Mouse (Mus musculus): ENCODE data around the gene Akt1. TPM values are rescaled to one million over a fixed set of nuclear protein-coding genes. Genes with fewer than 3 reads are reported as not detected.
A peak's percentile ranks its signal among the peaks of the same experiment; 100 is the strongest.

Akt1 gene
- polyA plus RNA-seq, 1 experiment, result 70.4 TPM

- Histone ChIP-seq H3K27me3 (ENCODE audit: control insufficient read depth, insufficient read depth, low read length, poor library complexity, severe bottlenecking) (no peaks in the 10 kb centered on the region), H3K4me3 (ENCODE audit: low read depth, low read length) (no peak overlapping the region)
Measured at GRCm38 (mm10) chr12:112630796-112631195, 43.9 kb downstream of the Akt1 start.

GRCm38 (mm10) chr12:112630029-112630428 is 44.7 kb downstream of the Akt1 start:
- TF ChIP-seq EP300 (IDR thresholded peaks at IDR 0.05; ENCODE audit: insufficient read depth, low read depth, low read length) (no peak), POLR2A (IDR thresholded peaks at IDR 0.05; ENCODE audit: insufficient read depth, low read length) (no peak), CTCF (IDR thresholded peaks at IDR 0.05; ENCODE audit: low read depth, low read length) (no peak)
- H3K36me3 ChIP-seq (ENCODE audit: control insufficient read depth, insufficient read depth, low read length, poor library complexity, severe bottlenecking), result no peaks in the 10 kb centered on the region
- no peak overlapping the region for H3K9ac ChIP-seq (ENCODE audit: low read depth, poor library complexity, severe bottlenecking)
- no peaks in the 10 kb centered on the region for H3K27me3 ChIP-seq (ENCODE audit: control insufficient read depth, insufficient read depth, low read length, poor library complexity, severe bottlenecking)
- H3K9me3 ChIP-seq (replicated peaks; ENCODE audit: control insufficient read depth, insufficient read depth, low read length, poor library complexity, severe bottlenecking), result no peaks in the 10 kb centered on the region
- no peak overlapping the region for H3K4me3 ChIP-seq (ENCODE audit: low read depth, low read length)
- no peak overlapping the region for H3K27ac ChIP-seq (ENCODE audit: insufficient read depth, low read length)
- H3K4me1 ChIP-seq (ENCODE audit: control insufficient read depth, insufficient read depth, low read length), result peaks cover 5% of the 10 kb centered on the region

More at GRCm38 (mm10) chr12:112630796-112631195, 43.9 kb downstream of the Akt1 start:
- Histone ChIP-seq H3K9ac (ENCODE audit: low read depth, poor library complexity, severe bottlenecking) (no peak overlapping the region), H3K36me3 (ENCODE audit: control insufficient read depth, insufficient read depth, low read length, poor library complexity, severe bottlenecking) (no peaks in the 10 kb centered on the region), H3K4me1 (ENCODE audit: control insufficient read depth, insufficient read depth, low read length) (peaks cover 5% of the 10 kb centered on the region), H3K9me3 (replicated peaks; ENCODE audit: control insufficient read depth, insufficient read depth, low read length, poor library complexity, severe bottlenecking) (no peaks in the 10 kb centered on the region), H3K27ac (ENCODE audit: insufficient read depth, low read length) (no peak overlapping the region)
- no peak for TF ChIP-seq EP300 (IDR thresholded peaks at IDR 0.05; ENCODE audit: insufficient read depth, low read depth, low read length)
- no peak for TF ChIP-seq POLR2A (IDR thresholded peaks at IDR 0.05; ENCODE audit: insufficient read depth, low read length)
- no peak for TF ChIP-seq CTCF (IDR thresholded peaks at IDR 0.05; ENCODE audit: low read depth, low read length)

GRCm38 (mm10) chr12:112628928-112629721 is 45.6 kb downstream of the Akt1 start:
- Histone ChIP-seq H3K9me3 (replicated peaks; ENCODE audit: control insufficient read depth, insufficient read depth, low read length, poor library complexity, severe bottlenecking) (no peaks in the 10 kb centered on the region), H3K36me3 (ENCODE audit: control insufficient read depth, insufficient read depth, low read length, poor library complexity, severe bottlenecking) (no peaks in the 10 kb centered on the region), H3K9ac (ENCODE audit: low read depth, poor library complexity, severe bottlenecking) (no peak overlapping the region), H3K27me3 (ENCODE audit: control insufficient read depth, insufficient read depth, low read length, poor library complexity, severe bottlenecking) (no peaks in the 10 kb centered on the region), H3K4me3 (ENCODE audit: low read depth, low read length) (no peak overlapping the region), H3K27ac (ENCODE audit: insufficient read depth, low read length) (no peak overlapping the region), H3K4me1 (ENCODE audit: control insufficient read depth, insufficient read depth, low read length) (peaks cover 4% of the 10 kb centered on the region)
- TF ChIP-seq POLR2A (IDR thresholded peaks at IDR 0.05; ENCODE audit: insufficient read depth, low read length) (no peak), CTCF (IDR thresholded peaks at IDR 0.05; ENCODE audit: low read depth, low read length) (no peak), EP300 (IDR thresholded peaks at IDR 0.05; ENCODE audit: insufficient read depth, low read depth, low read length) (no peak)

GRCm38 (mm10) chr12:112628197-112628596 is 46.5 kb downstream of the Akt1 start:
- Histone ChIP-seq H3K9me3 (replicated peaks; ENCODE audit: control insufficient read depth, insufficient read depth, low read length, poor library complexity, severe bottlenecking) (no peaks in the 10 kb centered on the region), H3K27ac (ENCODE audit: insufficient read depth, low read length) (no peak overlapping the region), H3K27me3 (ENCODE audit: control insufficient read depth, insufficient read depth, low read length, poor library complexity, severe bottlenecking) (no peaks in the 10 kb centered on the region), H3K9ac (ENCODE audit: low read depth, poor library complexity, severe bottlenecking) (no peak overlapping the region), H3K4me1 (ENCODE audit: control insufficient read depth, insufficient read depth, low read length) (no peaks in the 10 kb centered on the region), H3K4me3 (ENCODE audit: low read depth, low read length) (no peak overlapping the region), H3K36me3 (ENCODE audit: control insufficient read depth, insufficient read depth, low read length, poor library complexity, severe bottlenecking) (no peaks in the 10 kb centered on the region)
- no peak for TF ChIP-seq POLR2A (IDR thresholded peaks at IDR 0.05; ENCODE audit: insufficient read depth, low read length)
- TF ChIP-seq CTCF (IDR thresholded peaks at IDR 0.05; ENCODE audit: low read depth, low read length), result no peak
- no peak for TF ChIP-seq EP300 (IDR thresholded peaks at IDR 0.05; ENCODE audit: insufficient read depth, low read depth, low read length)

GRCm38 (mm10) chr12:112627097-112627881 is 47.4 kb downstream of the Akt1 start:
- Histone ChIP-seq H3K36me3 (ENCODE audit: control insufficient read depth, insufficient read depth, low read length, poor library complexity, severe bottlenecking) (no peaks in the 10 kb centered on the region), H3K9ac (ENCODE audit: low read depth, poor library complexity, severe bottlenecking) (no peak overlapping the region), H3K27me3 (ENCODE audit: control insufficient read depth, insufficient read depth, low read length, poor library complexity, severe bottlenecking) (no peaks in the 10 kb centered on the region), H3K27ac (ENCODE audit: insufficient read depth, low read length) (no peak overlapping the region), H3K4me1 (ENCODE audit: control insufficient read depth, insufficient read depth, low read length) (no peaks in the 10 kb centered on the region), H3K4me3 (ENCODE audit: low read depth, low read length) (no peak overlapping the region), H3K9me3 (replicated peaks; ENCODE audit: control insufficient read depth, insufficient read depth, low read length, poor library complexity, severe bottlenecking) (no peaks in the 10 kb centered on the region)
- TF ChIP-seq POLR2A (IDR thresholded peaks at IDR 0.05; ENCODE audit: insufficient read depth, low read length), result no peak
- TF ChIP-seq CTCF (IDR thresholded peaks at IDR 0.05; ENCODE audit: low read depth, low read length), result peak; percentile 88
- no peak for TF ChIP-seq EP300 (IDR thresholded peaks at IDR 0.05; ENCODE audit: insufficient read depth, low read depth, low read length)

All from ES-Bruce4 (cell line).